ENCODE assay signal across 10 mouse cellular contexts in genomic region chr14:24205281-24205871, GRCm38 (mm10). TPM values are rescaled to one million over a fixed set of nuclear protein-coding genes. Genes with fewer than 3 reads are reported as not detected.
A peak's percentile ranks its signal among the peaks of the same experiment; 100 is the strongest.
DNase-seq lines count a peak whose midpoint lies in the region; ATAC-seq and TF ChIP-seq lines count a peak whose summit lies in the region.
"Had no signal": no experiment of that assay in that cellular context is flagged by ENCODE, and none has a peak within 500 bp of the region (broad histone marks: within the 10 kb centered on the region; RNA-seq: fewer than 3 reads in every experiment).

No protein-coding gene starts in this region.

- H3K4me2 ChIP-seq in heart, embryonic 13.5 days = no peak overlapping the region
- no peak overlapping the region for H3K4me2 ChIP-seq in forebrain, embryonic 11.5 days (ENCODE audit: low read depth, low read length, severe bottlenecking)
- no peak overlapping the region for H3K4me2 ChIP-seq in lung, postnatal 0 days (replicated peaks; ENCODE audit: low read depth, low read length)

- no peak for TF ChIP-seq CTCF in lung, postnatal 0 days (IDR thresholded peaks at IDR 0.05)

- WGBS in heart, embryonic 13.5 days = 44% methylated on average over 6 of the region's 6 CpGs
- WGBS in forebrain, embryonic 11.5 days = 25% methylated on average over 6 of the region's 6 CpGs
- 26% methylated on average over 4 of the region's 6 CpGs for WGBS in lung, postnatal 0 days

- TF ChIP-seq EP300 in lung, postnatal 0 days (IDR thresholded peaks at IDR 0.05) = no peak

- H3K27ac ChIP-seq in heart, embryonic 13.5 days (replicated peaks) = peak overlapping the region; percentile 74
- H3K27ac ChIP-seq in forebrain, embryonic 11.5 days (ENCODE audit: low read depth, low read length) = peak overlapping the region; percentile 33; the same call in 1 of the 2 replicates
- no peak overlapping the region for H3K27ac ChIP-seq in lung, postnatal 0 days (ENCODE audit: low read length)

- H3K36me3 ChIP-seq in heart, embryonic 13.5 days = no peaks in the 10 kb centered on the region
- no peaks in the 10 kb centered on the region; the same call in 1 of the 2 replicates for H3K36me3 ChIP-seq in forebrain, embryonic 11.5 days (ENCODE audit: control insufficient read depth, insufficient read depth, low read length)
- H3K36me3 ChIP-seq in lung, postnatal 0 days (ENCODE audit: insufficient read depth, low read length) = no peaks in the 10 kb centered on the region

- H3K9ac ChIP-seq in heart, embryonic 13.5 days = peak overlapping the region; percentile 50; the same call in 1 of the 2 replicates
- H3K9ac ChIP-seq in forebrain, embryonic 11.5 days (ENCODE audit: low read length) = no peak overlapping the region
- no peak overlapping the region for H3K9ac ChIP-seq in lung, postnatal 0 days (replicated peaks; ENCODE audit: low read depth)

- no peak for DNase-seq in heart, adult 11 months
- no peak for DNase-seq in forebrain, embryonic 11.5 days (ENCODE audit: low spot score)
- DNase-seq in layer of hippocampus, adult 9-11 months = peak; percentile 84
- peak; percentile 62 for DNase-seq in retina, embryonic 14.5 days (ENCODE audit: low spot score)
- no peak for DNase-seq in gastrocnemius, postnatal 25 days
- no peak for DNase-seq in adrenal gland, postnatal 4 days (ENCODE audit: low spot score in 2 of 2)
- no peak for DNase-seq in lung, postnatal 0 days (ENCODE audit: low spot score)
- DNase-seq: adrenal gland, adult 8-10 months; lung, postnatal 36 days had no signal

- H3K4me3 ChIP-seq in heart, embryonic 13.5 days = no peak overlapping the region
- no peak overlapping the region for H3K4me3 ChIP-seq in forebrain, embryonic 11.5 days (ENCODE audit: low read depth, low read length)
- H3K4me3 ChIP-seq in lung, postnatal 0 days (ENCODE audit: low read depth, low read length) = no peak overlapping the region

- H3K9me3 ChIP-seq in heart, embryonic 13.5 days = no peaks in the 10 kb centered on the region
- no peaks in the 10 kb centered on the region for H3K9me3 ChIP-seq in forebrain, embryonic 11.5 days (ENCODE audit: control insufficient read depth, low read length)
- H3K9me3 ChIP-seq in lung, postnatal 0 days (ENCODE audit: low read length) = no peaks in the 10 kb centered on the region

- H3K27me3 ChIP-seq in heart, embryonic 13.5 days (replicated peaks) = no peaks in the 10 kb centered on the region
- H3K27me3 ChIP-seq in forebrain, embryonic 11.5 days (ENCODE audit: control insufficient read depth, insufficient read depth, low read length) = no peaks in the 10 kb centered on the region
- H3K27me3 ChIP-seq in lung, postnatal 0 days (replicated peaks; ENCODE audit: insufficient read depth, low read length) = no peaks in the 10 kb centered on the region

- ATAC-seq in heart, embryonic 13.5 days (ENCODE audit: extremely low read depth, insufficient number of reproducible peaks, low FRiP score, low TSS enrichment) = no peak
- no peak for ATAC-seq in forebrain, embryonic 11.5 days (replicated peaks; ENCODE audit: low FRiP score)
- ATAC-seq in lung, postnatal 0 days = no peak

- peaks cover 82% of the 10 kb centered on the region for H3K4me1 ChIP-seq in heart, embryonic 13.5 days
- peaks cover 13% of the 10 kb centered on the region for H3K4me1 ChIP-seq in forebrain, embryonic 11.5 days (replicated peaks; ENCODE audit: control insufficient read depth, insufficient read depth, low read length)
- H3K4me1 ChIP-seq in lung, postnatal 0 days (ENCODE audit: insufficient read depth, low read depth, low read length) = peaks cover 15% of the 10 kb centered on the region; the same call in 1 of the 2 replicates

RNA-seq across cellular contexts. Expression of gene Dlg5, which starts 40.3 kb away (rescaled TPM):
- 8.6 and 10.4 TPM in 2 replicates for polyA plus RNA-seq in heart, embryonic 13.5 days (2015; fragmentation: Nextera tagmentation; extraction: Ambion mirVana)
- polyA plus RNA-seq in forebrain, embryonic 11.5 days (2014; fragmentation: Nextera tagmentation; extraction: Ambion mirVana) = 26.0 and 29.4 TPM in 2 replicates
- 1 to 10 TPM; 6.7 to 7.0 TPM for total RNA-seq in gastrocnemius, postnatal 25 days (2021)
- total RNA-seq in adrenal gland, postnatal 4 days (2021) = 10 to 100 TPM; 64.4 to 70.4 TPM
- polyA plus RNA-seq in lung, postnatal 0 days (2015; fragmentation: Nextera tagmentation; extraction: Ambion mirVana) = 5.7 and 6.0 TPM in 2 replicates

Comparison
In these comparisons a context has a peak if more than half of its experiments do, and no peak if none do; other contexts are left out.
1. DNase-seq: peak in layer of hippocampus, adult 9-11 months (single experiment) and retina, embryonic 14.5 days (single experiment); none in heart, adult 11 months (single experiment), forebrain, embryonic 11.5 days (single experiment), gastrocnemius, postnatal 25 days (single experiment), adrenal gland, postnatal 4 days (0 of 2) and lung, postnatal 0 days (single experiment).